30 mouse cellular contexts compared by ENCODE assay signal in genomic region chr6:24759281-24759680, GRCm38 (mm10). TPM values are rescaled to one million over a fixed set of nuclear protein-coding genes. Genes with fewer than 3 reads are reported as not detected.
"Had no signal": no experiment of that assay in that cellular context is flagged by ENCODE, and none has a peak within 500 bp of the region (broad histone marks: within the 10 kb centered on the region; RNA-seq: fewer than 3 reads in every experiment).

No protein-coding gene starts in this region.

- DNase-seq: liver, postnatal 0 days; lung, adult 2 months; lung, postnatal 14 days; lung, postnatal 36 days; midbrain, embryonic 14.5 days; retina, postnatal 1 day; right cerebral cortex, adult 18-20 months; right cerebral cortex, postnatal 25 days; right cerebral cortex, postnatal 4 days; spleen, adult 18-20 months; thymus, adult 18-20 months; thymus, postnatal 25 days; thymus, postnatal 4 days had no signal

- H3K4me3 ChIP-seq: lung, embryonic 15.5 days; midbrain, embryonic 10.5 days; midbrain, embryonic 12.5 days; myocyte; neural tube, embryonic 13.5 days; neural tube, embryonic 15.5 days had no signal

- H3K27me3 ChIP-seq: lung, embryonic 15.5 days; midbrain, embryonic 12.5 days; neural tube, embryonic 13.5 days; neural tube, embryonic 15.5 days had no signal

- H3K27ac ChIP-seq: lung, embryonic 15.5 days; macrophage; midbrain, embryonic 10.5 days; midbrain, embryonic 12.5 days; neural tube, embryonic 13.5 days; neural tube, embryonic 15.5 days had no signal

- ATAC-seq: liver, postnatal 0 days; lung, postnatal 0 days; midbrain, embryonic 16.5 days had no signal

- H3K9me3 ChIP-seq: lung, embryonic 15.5 days; midbrain, embryonic 12.5 days; neural tube, embryonic 15.5 days had no signal

- H3K4me1 ChIP-seq: lung, embryonic 15.5 days; midbrain, embryonic 10.5 days; midbrain, embryonic 12.5 days; neural tube, embryonic 13.5 days; neural tube, embryonic 15.5 days had no signal

- H3K9ac ChIP-seq: liver, postnatal 0 days; lung, embryonic 15.5 days; midbrain, embryonic 12.5 days; neural tube, embryonic 13.5 days; neural tube, embryonic 15.5 days had no signal

- H3K36me3 ChIP-seq: lung, embryonic 15.5 days; midbrain, embryonic 10.5 days; midbrain, embryonic 12.5 days; neural tube, embryonic 13.5 days; neural tube, embryonic 15.5 days had no signal

- H3K4me2 ChIP-seq: lung, embryonic 15.5 days; midbrain, embryonic 12.5 days; neural tube, embryonic 13.5 days; neural tube, embryonic 15.5 days had no signal

RNA-seq across cellular contexts. Expression of gene Hyal4, which starts 11.2 kb away (rescaled TPM):
- total RNA-seq: megakaryocyte progenitor cell, adult 5-6 weeks; megakaryocyte-erythroid progenitor cell, adult 5-6 weeks had no signal
- polyA plus RNA-seq: lung, adult 2 months; lung, embryonic 15.5 days; lung, postnatal 0 days; macrophage; midbrain, embryonic 10.5 days; midbrain, embryonic 12.5 days; midbrain, embryonic 14.5 days; midbrain, embryonic 16.5 days; neural tube, embryonic 11.5 days; neural tube, embryonic 13.5 days; neural tube, embryonic 15.5 days; small intestine, adult 2 months; stomach, embryonic 14.5 days; stomach, embryonic 16.5 days; thymus, postnatal 0 days; urinary bladder, adult 2 months had no signal

RNA-seq across cellular contexts. Expression of gene Hyal6, which starts 26.2 kb away (rescaled TPM):
- total RNA-seq: megakaryocyte progenitor cell, adult 5-6 weeks; megakaryocyte-erythroid progenitor cell, adult 5-6 weeks had no signal
- polyA plus RNA-seq: lung, adult 2 months; lung, embryonic 15.5 days; lung, postnatal 0 days; macrophage; midbrain, embryonic 10.5 days; midbrain, embryonic 12.5 days; midbrain, embryonic 14.5 days; midbrain, embryonic 16.5 days; neural tube, embryonic 11.5 days; neural tube, embryonic 13.5 days; neural tube, embryonic 15.5 days; small intestine, adult 2 months; stomach, embryonic 14.5 days; stomach, embryonic 16.5 days; thymus, postnatal 0 days had no signal

RNA-seq across cellular contexts. Expression of gene Spam1, which starts 31.7 kb away (rescaled TPM):
- total RNA-seq: megakaryocyte progenitor cell, adult 5-6 weeks; megakaryocyte-erythroid progenitor cell, adult 5-6 weeks had no signal
- polyA plus RNA-seq: liver, postnatal 0 days; lung, adult 2 months; lung, embryonic 15.5 days; lung, postnatal 0 days; macrophage; midbrain, embryonic 10.5 days; midbrain, embryonic 12.5 days; midbrain, embryonic 14.5 days; midbrain, embryonic 16.5 days; myocyte; neural tube, embryonic 11.5 days; neural tube, embryonic 13.5 days; neural tube, embryonic 15.5 days; small intestine, adult 2 months; stomach, embryonic 14.5 days; stomach, embryonic 16.5 days; thymus, postnatal 0 days; urinary bladder, adult 2 months had no signal
